Mouse (Mus musculus) intestine, embryonic 15.5 days (tissue): ENCODE measurements at regions not wholly inside any gene's neighbourhood (a gene's known extent, or its start where the extent isn't known, plus 50 kb on each side); places are given as distances from the start of the nearest gene placed in this dataset.

Experiments used
- ATAC-seq: fragments of 200-750 bp; cut with Nextera tagmentation; 2 replicates; pipeline ENCODE4 v1.8.0; 2017; ENCODE audit warnings: moderate TSS enrichment, moderate library complexity
- H3K27ac ChIP-seq: fragments of 300-500 bp; sonication (generic); 2 replicates; pipeline ENCODE4 v1.5.1; 2015; ENCODE audit warnings: mild to moderate bottlenecking, inconsistent platforms
- H3K27me3 ChIP-seq: fragments of 300-500 bp; sonication (generic); replicated peaks from 2 replicates; pipeline ENCODE4 v1.6.1; 2015; ENCODE audit warnings: inconsistent platforms
- H3K36me3 ChIP-seq: fragments of 300-500 bp; sonication (generic); 2 replicates; pipeline ENCODE4 v1.6.1; 2015; ENCODE audit warnings: inconsistent platforms
- H3K4me1 ChIP-seq: fragments of 300-500 bp; sonication (generic); replicated peaks from 2 replicates; pipeline ENCODE4 v1.6.1; 2015; ENCODE audit warnings: inconsistent platforms
- H3K4me2 ChIP-seq: fragments of 300-500 bp; sonication (generic); replicated peaks from 2 replicates; pipeline ENCODE4 v1.6.1; 2015; ENCODE audit warnings: mild to moderate bottlenecking, inconsistent platforms
- H3K4me3 ChIP-seq: fragments of 300-500 bp; sonication (generic); replicated peaks from 2 replicates; pipeline ENCODE4 v1.5.1; 2015; ENCODE audit warnings: inconsistent platforms
- H3K9ac ChIP-seq: fragments of 300-500 bp; sonication (generic); 2 replicates; pipeline ENCODE4 v1.6.1; 2015; ENCODE audit warnings: inconsistent platforms
- H3K9me3 ChIP-seq: fragments of 300-500 bp; sonication (generic); 2 replicates; pipeline ENCODE4 v1.6.1; 2016; ENCODE audit warnings: inconsistent platforms
- WGBS: fragments of 180-500 bp; shearing (Covaris S2); methylation state at CpG from one replicate; pipeline ENCODE4 v1.1.7; 2015; 5-methylcytosine and 5-hydroxymethylcytosine counted together

DNA sequence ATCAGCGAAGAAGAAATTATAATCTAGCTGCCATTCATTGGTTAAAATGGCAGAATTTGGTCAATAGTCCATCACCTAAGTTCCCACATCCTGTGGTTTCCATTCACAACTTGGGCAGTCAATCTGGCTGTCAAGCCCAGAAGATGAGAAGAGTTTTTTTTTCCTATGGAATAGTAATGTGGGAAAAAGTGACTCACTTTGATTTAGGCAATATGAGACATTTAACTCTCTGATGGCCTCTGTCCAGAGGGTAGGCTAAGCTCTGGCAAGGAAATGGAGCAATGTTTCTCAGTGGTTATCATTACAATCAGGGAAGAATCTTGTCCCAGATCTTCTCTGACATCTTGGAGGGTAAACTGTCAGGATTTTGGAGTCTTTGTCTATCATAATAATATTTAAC is 367.9 kb downstream of the Ets1 start:
- WGBS, result 85% methylated on average over 1 of the region's 1 CpGs
- ATAC-seq, result no peak

DNA sequence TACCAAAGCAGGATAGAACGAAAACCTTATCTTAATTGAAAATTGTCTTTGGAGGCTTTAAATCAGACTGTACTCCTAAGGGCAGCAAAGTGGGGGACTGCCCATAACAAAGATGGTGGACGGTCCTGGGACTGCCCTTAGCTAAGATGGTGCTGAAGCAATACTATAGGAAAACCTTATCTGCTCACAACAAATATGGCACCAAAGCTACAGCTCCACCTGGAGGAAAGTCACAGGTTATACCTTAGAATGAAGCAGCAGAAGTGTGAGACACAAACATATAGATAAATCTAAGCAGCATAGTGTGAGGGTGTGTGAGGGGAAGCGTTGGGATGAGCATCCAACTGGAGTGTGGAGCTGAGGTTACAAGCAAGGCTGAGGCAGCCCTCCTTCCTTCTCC is 368.5 kb downstream of the Ets1 start:
- 94% methylated on average over 3 of the region's 3 CpGs for WGBS

More for the DNA sequence above, 367.9 kb downstream of the Ets1 start:
- H3K9me3 ChIP-seq, result no peaks in the 10 kb centered on the region
- no peaks in the 10 kb centered on the region for H3K27me3 ChIP-seq
- no peaks in the 10 kb centered on the region; the same call in 1 of the 2 replicates for H3K4me1 ChIP-seq
- H3K4me3 ChIP-seq, result no peak overlapping the region
- H3K36me3 ChIP-seq, result no peaks in the 10 kb centered on the region
- no peak overlapping the region for H3K9ac ChIP-seq
- no peak overlapping the region for H3K27ac ChIP-seq
- no peak overlapping the region for H3K4me2 ChIP-seq

DNA sequence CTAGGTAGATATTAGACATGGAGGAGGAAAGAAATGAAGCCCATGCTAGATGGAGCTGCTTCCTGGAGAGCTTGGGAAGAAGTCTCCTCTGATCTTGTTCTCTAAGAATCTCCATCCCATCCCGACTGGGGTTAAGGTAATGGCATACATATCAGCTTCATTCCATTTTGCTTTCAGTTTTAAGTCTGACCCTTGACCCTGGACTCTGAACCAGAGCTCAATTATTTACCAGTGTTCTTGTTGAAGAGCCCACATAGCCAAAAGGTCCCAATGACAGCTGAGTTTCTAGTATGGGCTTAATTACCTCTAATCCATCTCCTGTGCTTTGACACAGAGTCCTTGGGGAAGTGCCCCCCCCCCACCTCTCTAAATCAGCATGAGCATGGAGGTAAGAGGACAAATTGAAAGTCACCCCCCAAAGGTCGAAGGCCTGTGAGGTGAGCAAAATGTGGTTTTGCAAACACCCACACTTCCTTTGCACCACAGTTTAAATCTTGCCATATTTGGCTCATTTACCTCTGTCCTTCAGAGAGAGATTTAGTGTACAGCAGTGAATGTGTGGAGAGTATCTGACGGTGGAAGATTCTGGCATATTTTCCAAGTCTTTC is 371.5 kb downstream of the Ets1 start:
- 61% methylated on average over 3 of the region's 3 CpGs for WGBS
- Histone ChIP-seq H3K36me3 (no peaks in the 10 kb centered on the region), H3K9ac (no peak overlapping the region), H3K27me3 (no peaks in the 10 kb centered on the region), H3K4me1 (no peaks in the 10 kb centered on the region), H3K4me3 (no peak overlapping the region), H3K4me2 (no peak overlapping the region), H3K9me3 (no peaks in the 10 kb centered on the region), H3K27ac (no peak overlapping the region)
- ATAC-seq, result no peak

More for the DNA sequence above, 368.5 kb downstream of the Ets1 start:
- H3K27ac ChIP-seq, result no peak overlapping the region
- no peaks in the 10 kb centered on the region for H3K27me3 ChIP-seq
- H3K36me3 ChIP-seq, result no peaks in the 10 kb centered on the region
- no peak overlapping the region for H3K4me3 ChIP-seq
- no peak overlapping the region for H3K4me2 ChIP-seq
- H3K4me1 ChIP-seq, result no peaks in the 10 kb centered on the region; the same call in 1 of the 2 replicates
- H3K9ac ChIP-seq, result no peak overlapping the region
- no peaks in the 10 kb centered on the region for H3K9me3 ChIP-seq
- no peak for ATAC-seq

DNA sequence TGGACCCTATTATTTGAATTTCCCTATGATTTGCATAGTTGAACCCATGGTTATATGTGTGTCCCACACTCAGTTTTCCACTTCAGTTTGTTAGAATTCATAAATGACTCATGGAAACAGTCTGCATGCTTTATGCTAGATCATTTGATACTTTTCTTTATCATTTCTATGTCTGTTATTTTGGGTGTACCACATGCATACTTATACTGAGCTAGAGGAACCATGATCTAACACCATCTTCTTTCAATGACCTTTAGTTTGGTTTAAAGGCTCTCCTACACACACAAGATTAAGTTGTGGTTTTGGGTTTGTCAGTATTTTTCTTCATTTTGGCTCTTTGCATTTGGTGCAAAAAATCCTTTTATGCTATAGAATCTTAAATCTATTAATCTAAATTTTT is 375.2 kb downstream of the Ets1 start:
- H3K9me3 ChIP-seq, result no peaks in the 10 kb centered on the region
- H3K36me3 ChIP-seq, result no peaks in the 10 kb centered on the region
- ATAC-seq, result no peak
- no peak overlapping the region for H3K9ac ChIP-seq
- H3K4me1 ChIP-seq, result no peaks in the 10 kb centered on the region
- no peak overlapping the region for H3K4me3 ChIP-seq
- H3K27me3 ChIP-seq, result no peaks in the 10 kb centered on the region
- H3K4me2 ChIP-seq, result no peak overlapping the region
- no peak overlapping the region for H3K27ac ChIP-seq

DNA sequence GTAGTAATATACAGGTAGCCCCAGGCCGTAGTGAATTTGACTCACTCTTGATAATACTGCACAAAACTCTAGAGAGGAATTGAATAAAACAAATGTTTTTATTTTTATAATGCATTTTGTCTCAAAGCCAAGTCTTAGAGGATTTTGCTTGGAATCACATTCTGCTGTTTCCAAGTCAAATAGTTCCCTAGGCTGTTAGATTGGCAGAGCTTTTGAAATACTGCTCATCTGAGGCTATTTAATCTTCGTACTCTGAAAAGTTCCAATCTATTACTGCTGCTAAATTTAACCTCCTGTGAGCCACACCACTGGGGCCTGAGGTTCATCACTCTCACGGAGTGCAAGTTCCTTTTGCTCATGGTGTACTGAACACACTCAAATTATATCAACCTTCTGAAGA is 399.4 kb downstream of the Ets1 start:
- no peaks in the 10 kb centered on the region for H3K27me3 ChIP-seq
- H3K4me2 ChIP-seq, result no peak overlapping the region
- WGBS, result 67% methylated on average over 3 of the region's 3 CpGs
- no peak overlapping the region for H3K9ac ChIP-seq
- no peaks in the 10 kb centered on the region for H3K9me3 ChIP-seq
- no peak for ATAC-seq
- H3K27ac ChIP-seq, result no peak overlapping the region
- H3K36me3 ChIP-seq, result no peaks in the 10 kb centered on the region
- no peaks in the 10 kb centered on the region for H3K4me1 ChIP-seq
- H3K4me3 ChIP-seq, result no peak overlapping the region

DNA sequence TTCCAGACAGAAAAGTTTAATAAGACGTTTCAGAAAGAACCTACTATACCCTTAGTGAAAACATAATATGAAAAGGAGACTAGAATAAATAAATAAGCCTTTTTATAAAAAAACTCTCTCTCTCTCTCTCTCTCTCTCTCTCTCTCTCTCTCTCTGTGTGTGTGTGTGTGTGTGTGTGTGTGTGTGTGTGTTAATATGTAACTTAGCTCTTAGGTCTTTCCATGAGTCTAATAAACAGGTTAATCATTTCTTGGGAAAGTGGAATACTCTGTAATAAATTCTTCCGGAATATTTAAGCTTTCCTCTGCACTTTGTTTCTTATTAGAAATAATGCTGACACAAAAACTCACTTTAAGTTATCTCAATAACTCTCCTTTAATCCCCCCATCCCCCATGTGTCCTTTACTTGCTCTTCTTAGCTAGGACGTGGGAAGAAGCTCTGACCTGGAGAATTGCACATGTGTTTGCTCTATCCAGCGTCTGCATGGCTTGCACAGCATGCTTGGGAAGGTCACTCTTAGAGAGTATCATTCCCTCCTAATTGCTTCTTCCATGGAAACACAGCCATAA is 403.3 kb downstream of the Ets1 start:
- Histone ChIP-seq H3K27ac (no peak overlapping the region), H3K27me3 (no peaks in the 10 kb centered on the region), H3K4me3 (no peak overlapping the region), H3K4me1 (no peaks in the 10 kb centered on the region), H3K9me3 (no peaks in the 10 kb centered on the region), H3K36me3 (no peaks in the 10 kb centered on the region), H3K4me2 (no peak overlapping the region), H3K9ac (no peak overlapping the region)
- WGBS, result 40% methylated on average over 4 of the region's 4 CpGs
- no peak for ATAC-seq

DNA sequence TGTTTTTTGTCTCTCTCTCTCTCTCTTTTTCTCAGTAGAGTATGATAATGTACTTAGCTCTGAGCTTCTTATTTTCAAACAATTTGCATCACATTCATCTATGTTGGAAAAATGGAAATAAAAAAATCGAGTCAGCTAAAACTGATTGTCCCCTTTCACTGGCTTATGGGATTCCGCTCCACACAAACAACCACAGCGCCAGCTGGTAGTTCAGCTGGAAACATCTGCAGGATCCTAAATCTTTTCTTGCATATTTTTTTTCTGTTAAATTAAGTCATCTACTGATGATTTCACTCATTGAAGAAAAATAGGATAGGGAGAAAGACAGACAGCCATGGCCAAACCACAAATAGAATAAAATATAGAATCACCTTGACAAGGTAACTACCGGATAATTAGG is 414.8 kb downstream of the Ets1 start:
- no peaks in the 10 kb centered on the region for H3K36me3 ChIP-seq
- H3K4me1 ChIP-seq, result no peaks in the 10 kb centered on the region
- no peak overlapping the region for H3K4me3 ChIP-seq
- H3K9me3 ChIP-seq, result no peaks in the 10 kb centered on the region
- H3K27me3 ChIP-seq, result no peaks in the 10 kb centered on the region
- H3K27ac ChIP-seq, result no peak overlapping the region
- H3K9ac ChIP-seq, result no peak overlapping the region
- 71% methylated on average over 4 of the region's 4 CpGs for WGBS
- no peak overlapping the region for H3K4me2 ChIP-seq
- no peak for ATAC-seq

DNA sequence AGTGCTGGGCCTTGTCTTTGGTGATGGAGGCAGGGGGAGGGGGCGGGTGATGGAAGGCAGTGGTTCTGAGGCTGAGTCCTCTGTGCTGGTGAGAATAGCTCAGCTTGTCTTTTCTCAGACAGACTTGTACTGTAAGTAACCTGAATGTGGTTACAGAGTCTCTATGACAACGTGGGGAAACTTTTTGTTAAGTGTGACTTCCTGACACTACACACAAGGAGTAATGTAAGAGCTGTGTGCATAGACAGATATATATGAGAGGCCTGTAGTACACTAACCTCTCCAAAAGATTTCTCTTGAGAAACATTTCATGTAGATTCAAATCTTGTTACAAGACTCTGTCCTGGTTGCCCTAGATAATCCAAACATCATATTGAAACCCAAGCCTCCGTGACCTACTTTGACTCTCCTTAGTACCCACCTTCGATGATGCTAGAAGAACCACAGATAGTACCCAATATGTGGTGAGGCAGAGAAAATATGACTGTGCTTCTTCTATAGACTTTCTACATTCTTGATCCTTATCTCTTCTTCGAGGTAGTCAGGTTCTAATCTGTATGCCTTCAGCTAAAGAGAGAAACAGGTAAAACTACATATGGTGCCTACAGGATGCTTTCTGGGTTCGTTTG is 424.7 kb downstream of the Ets1 start:
- ATAC-seq, result no peak
- Histone ChIP-seq H3K27ac (no peak overlapping the region), H3K4me2 (no peak overlapping the region), H3K9ac (no peak overlapping the region), H3K36me3 (no peaks in the 10 kb centered on the region), H3K4me3 (no peak overlapping the region), H3K27me3 (no peaks in the 10 kb centered on the region), H3K9me3 (no peaks in the 10 kb centered on the region), H3K4me1 (no peaks in the 10 kb centered on the region)
- 80% methylated on average over 6 of the region's 6 CpGs for WGBS

DNA sequence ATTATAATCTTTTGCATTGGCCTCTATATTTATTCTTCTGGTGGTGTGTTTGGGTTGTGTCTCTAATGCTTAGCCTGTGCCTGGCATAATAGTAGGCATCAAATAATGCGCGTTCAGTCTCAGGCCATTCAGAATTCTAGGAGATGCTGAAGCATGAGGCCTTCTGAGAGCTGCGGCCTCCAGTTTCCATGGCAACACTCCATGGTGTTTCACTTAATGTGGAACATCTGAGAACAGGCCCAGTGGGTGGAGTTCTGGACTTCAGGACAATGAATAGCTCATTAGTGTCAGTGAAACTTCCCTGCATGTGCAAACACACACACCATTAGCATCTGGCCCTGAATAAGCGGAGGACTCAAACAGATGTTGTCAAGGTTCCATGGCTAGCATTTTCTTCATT is 426.5 kb downstream of the Ets1 start:
- Histone ChIP-seq H3K9me3 (no peaks in the 10 kb centered on the region), H3K4me3 (no peak overlapping the region), H3K27ac (no peak overlapping the region), H3K4me2 (no peak overlapping the region), H3K36me3 (no peaks in the 10 kb centered on the region), H3K9ac (no peak overlapping the region), H3K4me1 (no peaks in the 10 kb centered on the region), H3K27me3 (no peaks in the 10 kb centered on the region)
- WGBS, result 75% methylated on average over 4 of the region's 4 CpGs
- ATAC-seq, result no peak

DNA sequence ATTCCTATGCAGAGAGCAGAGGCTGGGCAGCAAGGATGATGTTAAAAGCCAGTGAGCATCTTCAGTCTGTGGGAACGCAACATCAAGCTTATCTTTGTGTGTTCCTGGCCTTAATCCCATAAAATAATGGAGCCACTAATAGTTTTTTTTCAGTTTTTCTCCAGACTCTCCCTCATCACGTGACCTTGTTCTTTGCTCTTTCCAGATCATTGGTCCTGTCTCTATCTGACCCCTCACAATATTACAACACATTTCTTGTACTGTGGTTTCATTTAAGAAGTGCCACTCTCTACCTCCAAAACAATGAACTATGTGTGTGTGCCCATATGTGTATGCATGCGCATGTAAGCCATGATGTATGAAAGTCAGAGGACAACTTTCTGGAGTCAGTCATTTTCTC is 429.3 kb downstream of the Ets1 start:
- no peak for ATAC-seq
- H3K36me3 ChIP-seq, result no peaks in the 10 kb centered on the region

DNA sequence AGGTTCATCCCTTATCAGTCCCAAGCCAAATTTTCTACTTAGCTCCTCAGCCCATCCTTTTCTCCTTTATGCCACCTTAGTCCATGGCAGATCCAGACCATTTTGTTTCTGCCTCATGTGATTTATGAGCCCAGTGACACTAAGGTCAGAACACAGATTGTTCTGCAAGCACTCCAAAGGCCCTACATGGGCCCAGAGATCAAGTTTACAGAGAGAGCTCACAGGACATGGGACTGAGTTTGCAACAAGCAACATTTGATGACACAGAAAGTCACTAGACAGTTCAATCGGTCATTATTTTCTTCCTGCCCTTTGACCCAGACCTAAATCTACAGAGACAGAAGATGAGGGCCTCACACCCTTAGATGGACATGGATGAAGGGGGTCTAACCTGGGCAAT is 431.5 kb downstream of the Ets1 start:
- H3K4me2 ChIP-seq, result no peak overlapping the region
- no peaks in the 10 kb centered on the region for H3K36me3 ChIP-seq
- no peaks in the 10 kb centered on the region for H3K9me3 ChIP-seq
- no peak overlapping the region for H3K9ac ChIP-seq
- WGBS, result 73% methylated on average over 1 of the region's 1 CpGs
- no peaks in the 10 kb centered on the region for H3K27me3 ChIP-seq
- ATAC-seq, result no peak
- no peaks in the 10 kb centered on the region for H3K4me1 ChIP-seq
- H3K27ac ChIP-seq, result no peak overlapping the region
- H3K4me3 ChIP-seq, result no peak overlapping the region

More for the DNA sequence above, 429.3 kb downstream of the Ets1 start:
- Histone ChIP-seq H3K9me3 (no peaks in the 10 kb centered on the region), H3K27me3 (no peaks in the 10 kb centered on the region), H3K4me1 (no peaks in the 10 kb centered on the region), H3K27ac (no peak overlapping the region), H3K4me2 (no peak overlapping the region), H3K9ac (no peak overlapping the region), H3K4me3 (no peak overlapping the region)
- WGBS, result 93% methylated on average over 3 of the region's 3 CpGs

DNA sequence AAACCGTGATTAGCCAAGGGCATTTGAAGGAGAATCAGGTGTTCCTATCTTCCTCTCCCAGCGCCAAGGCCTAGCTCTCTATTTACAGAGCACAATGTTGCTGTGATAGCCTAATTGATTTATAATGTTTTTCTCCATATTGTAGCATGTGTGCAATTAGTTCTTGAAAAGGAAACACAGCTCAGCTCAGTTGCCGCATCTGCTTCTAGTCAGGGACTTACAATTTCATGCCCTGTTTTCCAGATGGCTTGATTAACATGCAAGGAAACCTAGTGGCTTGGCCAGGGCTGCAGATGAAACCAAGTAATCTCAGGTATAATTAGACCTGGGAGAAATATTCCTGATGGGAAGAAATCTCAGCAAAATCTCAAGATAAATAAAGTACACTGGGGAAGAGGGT is 434.1 kb downstream of the Ets1 start:
- Histone ChIP-seq H3K4me1 (no peaks in the 10 kb centered on the region), H3K9me3 (no peaks in the 10 kb centered on the region), H3K4me2 (no peak overlapping the region), H3K4me3 (no peak overlapping the region), H3K36me3 (no peaks in the 10 kb centered on the region), H3K9ac (no peak overlapping the region), H3K27me3 (no peaks in the 10 kb centered on the region), H3K27ac (no peak overlapping the region)
- no peak for ATAC-seq
- 44% methylated on average over 3 of the region's 3 CpGs for WGBS

DNA sequence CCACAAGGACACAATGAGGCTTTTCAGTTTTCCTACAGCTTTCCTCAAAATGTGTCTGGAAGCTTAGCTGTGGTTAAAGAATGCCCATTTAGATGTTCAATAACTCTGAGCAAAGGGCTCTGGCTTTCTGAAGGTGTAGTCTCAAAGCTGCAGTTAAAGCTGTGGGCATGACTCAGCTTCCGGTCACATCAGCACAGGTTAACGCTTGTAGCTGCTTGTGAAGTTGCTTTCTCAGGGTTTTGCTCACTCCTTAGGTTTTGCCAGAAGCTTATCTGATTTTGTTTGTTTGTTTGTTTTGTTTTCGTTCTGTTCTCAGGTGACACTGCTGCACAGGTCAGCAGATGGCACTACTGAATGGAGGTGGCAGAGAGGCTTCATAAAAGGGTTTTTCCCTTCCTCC is 444.2 kb downstream of the Ets1 start:
- H3K27ac ChIP-seq, result no peak overlapping the region
- 0 out of 2 replicates have a peak, but pooled peaks cover 4% of the 10 kb centered on the region for H3K4me1 ChIP-seq
- no peak overlapping the region for H3K4me2 ChIP-seq
- H3K4me3 ChIP-seq, result no peak overlapping the region
- H3K27me3 ChIP-seq, result no peaks in the 10 kb centered on the region
- ATAC-seq, result no peak
- H3K36me3 ChIP-seq, result no peaks in the 10 kb centered on the region
- WGBS, result 68% methylated on average over 3 of the region's 3 CpGs
- no peak overlapping the region for H3K9ac ChIP-seq
- no peaks in the 10 kb centered on the region for H3K9me3 ChIP-seq
